Mouse (Mus musculus): ENCODE data around the gene Gpx4. TPM values are rescaled to one million over a fixed set of nuclear protein-coding genes. Genes with fewer than 3 reads are reported as not detected.

The Gpx4 gene
- polyA plus RNA-seq, 1 experiment from 2014 or later = 500 TPM

DNA sequence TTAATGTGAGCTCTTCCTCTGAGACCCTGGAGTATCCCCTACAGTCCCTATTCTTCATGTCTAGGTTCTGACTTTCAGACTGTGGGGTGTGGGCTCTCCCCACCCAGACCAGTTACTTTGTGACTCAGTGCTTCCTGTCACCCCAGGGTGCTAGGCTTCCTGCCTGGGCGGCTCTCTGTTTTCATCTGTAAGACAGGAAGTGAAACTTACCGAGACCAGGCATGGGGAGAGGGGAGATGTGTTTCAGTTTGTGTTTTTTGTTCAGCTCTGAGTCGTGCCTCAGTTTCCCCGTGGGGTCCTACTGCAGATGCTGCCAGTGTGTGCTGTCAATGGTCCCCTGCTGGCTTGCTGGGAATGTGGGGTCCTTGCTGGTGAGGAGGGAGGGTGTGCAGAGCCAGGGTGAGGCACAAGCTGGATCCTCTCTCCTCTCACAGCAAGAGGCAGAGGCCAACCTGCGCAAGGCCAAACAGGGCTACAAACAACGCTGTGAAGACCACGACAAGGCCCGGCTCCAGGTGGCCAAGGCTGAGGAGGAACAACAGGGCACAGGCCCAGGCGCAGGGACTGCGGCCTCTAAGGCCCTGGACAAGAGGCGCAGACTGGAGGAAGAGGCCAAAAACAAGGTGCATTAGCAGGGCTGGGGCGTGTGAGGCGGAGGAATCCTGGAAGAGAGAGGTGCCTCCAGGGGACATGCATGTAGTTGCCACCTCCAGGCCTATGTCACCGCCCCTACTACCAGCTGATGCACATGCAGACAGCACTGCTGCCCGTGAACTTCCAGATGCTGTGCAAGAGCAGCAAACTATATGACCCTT lies 22.5 kb upstream of the Gpx4 start:
- Histone ChIP-seq H3K4me3 (replicated peaks) (no peak overlapping the region), H3K4me2 (no peak overlapping the region), H3K27ac (peak overlapping the region; percentile 8; the same call in 1 of the 2 replicates), H3K27me3 (replicated peaks) (no peaks in the 10 kb centered on the region), H3K4me1 (peaks cover 21% of the 10 kb centered on the region; the same call in 1 of the 2 replicates), H3K9me3 (no peaks in the 10 kb centered on the region), H3K9ac (no peak overlapping the region), H3K36me3 (no peaks in the 10 kb centered on the region)
- ATAC-seq (ENCODE audit: insufficient read depth, low FRiP score, low read depth) = no peak
- WGBS = 74% methylated on average over 15 of the region's 15 CpGs

- Histone ChIP-seq H3K36me3 (no peaks in the 10 kb centered on the region), H3K4me2 (no peak overlapping the region), H3K9ac (no peak overlapping the region), H3K4me1 (peaks cover 16% of the 10 kb centered on the region; the same call in 1 of the 2 replicates), H3K4me3 (replicated peaks) (no peak overlapping the region), H3K9me3 (no peaks in the 10 kb centered on the region), H3K27me3 (replicated peaks) (no peaks in the 10 kb centered on the region), H3K27ac (no peak overlapping the region)
- no peak for ATAC-seq (ENCODE audit: insufficient read depth, low FRiP score, low read depth)
- WGBS = 60% methylated on average over 4 of the region's 4 CpGs
Observed at GRCm38 (mm10) chr10:80025044-80025347, 22.0 kb upstream of the Gpx4 start.

DNA sequence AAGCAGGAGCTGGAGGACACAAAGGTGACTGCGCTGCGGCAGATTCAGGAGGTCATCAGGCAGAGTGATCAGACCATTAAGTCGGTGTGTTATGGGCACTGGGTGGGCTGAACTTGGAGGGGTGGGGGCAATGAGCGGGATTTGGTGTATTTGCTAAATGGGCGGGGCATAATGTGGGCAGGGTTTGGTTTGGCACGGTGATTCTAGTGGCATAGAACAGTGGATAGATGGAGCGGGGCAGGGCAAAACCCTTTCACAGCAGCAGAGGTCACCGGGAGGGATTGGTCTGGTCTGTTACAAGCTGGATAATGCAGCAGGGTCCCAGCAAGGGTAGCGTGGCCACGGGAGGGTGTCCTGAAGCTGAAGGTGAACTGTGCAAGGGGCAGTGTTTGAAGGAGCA lies 21.5 kb upstream of the Gpx4 start:
- Histone ChIP-seq H3K9ac (no peak overlapping the region), H3K4me3 (replicated peaks) (no peak overlapping the region), H3K36me3 (no peaks in the 10 kb centered on the region), H3K4me2 (no peak overlapping the region), H3K4me1 (peaks cover 11% of the 10 kb centered on the region; the same call in 1 of the 2 replicates), H3K27me3 (replicated peaks) (no peaks in the 10 kb centered on the region), H3K27ac (no peak overlapping the region), H3K9me3 (no peaks in the 10 kb centered on the region)
- ATAC-seq (ENCODE audit: insufficient read depth, low FRiP score, low read depth) = no peak
- 67% methylated on average over 10 of the region's 10 CpGs for WGBS

- no peak for ATAC-seq (ENCODE audit: insufficient read depth, low FRiP score, low read depth)
- WGBS = 62% methylated on average over 12 of the region's 12 CpGs
- no peaks in the 10 kb centered on the region for H3K36me3 ChIP-seq
- H3K4me2 ChIP-seq = no peak overlapping the region
- H3K4me1 ChIP-seq = 0 out of 2 replicates have a peak, but pooled peaks cover 8% of the 10 kb centered on the region
- no peaks in the 10 kb centered on the region for H3K27me3 ChIP-seq (replicated peaks)
- no peaks in the 10 kb centered on the region for H3K9me3 ChIP-seq
- no peak overlapping the region for H3K4me3 ChIP-seq (replicated peaks)
- no peak overlapping the region for H3K9ac ChIP-seq
- H3K27ac ChIP-seq = no peak overlapping the region
Observed at GRCm38 (mm10) chr10:80025889-80026288, 21.1 kb upstream of the Gpx4 start.

DNA sequence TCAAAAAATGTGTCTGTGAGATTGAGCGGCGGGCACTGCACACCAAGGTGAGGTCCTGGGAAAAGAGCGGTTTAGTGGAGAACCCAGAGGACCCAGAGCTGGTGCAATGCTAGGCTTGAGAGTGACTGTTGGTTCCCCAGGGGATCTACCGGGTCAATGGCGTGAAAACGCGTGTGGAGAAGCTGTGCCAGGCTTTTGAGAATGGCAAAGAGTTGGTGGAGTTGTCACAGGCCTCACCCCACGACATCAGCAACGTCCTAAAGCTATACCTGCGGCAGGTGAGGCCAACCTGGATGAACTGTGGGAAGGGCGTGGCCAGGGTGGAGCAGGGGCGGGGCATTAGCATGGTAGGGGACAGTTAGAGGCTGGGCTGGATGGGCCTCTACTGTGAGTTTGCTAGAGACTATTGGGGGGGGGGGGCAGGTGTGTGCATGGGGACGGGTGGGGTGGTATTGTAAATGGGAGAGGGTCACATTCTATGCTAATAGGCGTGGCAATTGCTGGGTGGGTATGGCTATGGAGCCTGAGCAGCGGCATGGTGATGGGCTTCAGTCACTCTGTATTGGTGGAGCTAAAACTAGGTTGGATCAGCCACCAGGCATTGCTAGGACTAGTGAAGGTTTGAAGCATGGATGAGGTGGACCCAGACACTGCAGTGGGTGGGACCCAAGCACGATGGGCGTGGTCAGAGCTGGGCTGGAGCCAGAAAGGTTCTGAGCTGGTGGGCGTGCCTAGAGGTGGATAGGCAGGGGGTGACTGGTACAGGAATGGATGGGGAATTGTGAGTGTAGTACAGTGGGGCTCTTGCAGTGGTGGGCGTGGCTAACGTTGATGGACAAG lies 19.1 kb upstream of the Gpx4 start:
- Histone ChIP-seq H3K4me3 (replicated peaks) (no peak overlapping the region), H3K27me3 (replicated peaks) (no peaks in the 10 kb centered on the region), H3K36me3 (no peaks in the 10 kb centered on the region), H3K9ac (no peak overlapping the region), H3K4me1 (peaks cover 14% of the 10 kb centered on the region), H3K4me2 (no peak overlapping the region), H3K9me3 (no peaks in the 10 kb centered on the region), H3K27ac (no peak overlapping the region)
- 71% methylated on average over 20 of the region's 20 CpGs for WGBS
- 0 out of 2 replicates have a peak, but pooled peaks have one; percentile 34 for ATAC-seq (ENCODE audit: insufficient read depth, low FRiP score, low read depth)

DNA sequence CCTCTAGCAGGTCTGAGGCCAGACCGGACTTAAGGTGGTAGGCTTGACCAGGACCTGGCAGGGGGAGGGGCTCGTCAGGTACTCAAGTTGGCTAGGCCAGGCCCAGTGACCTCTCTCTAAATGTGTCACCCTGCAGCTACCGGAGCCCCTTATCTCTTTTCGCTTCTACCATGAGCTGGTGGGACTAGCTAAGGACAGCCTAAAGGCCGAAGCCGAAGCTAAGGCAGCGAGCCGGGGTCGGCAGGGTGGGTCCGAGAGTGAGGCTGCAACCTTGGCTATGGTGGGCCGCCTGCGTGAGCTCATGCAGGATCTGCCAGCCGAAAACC lies 18.5 kb upstream of the Gpx4 start:
- H3K9ac ChIP-seq = no peak overlapping the region
- WGBS = 93% methylated on average over 13 of the region's 13 CpGs

DNA sequence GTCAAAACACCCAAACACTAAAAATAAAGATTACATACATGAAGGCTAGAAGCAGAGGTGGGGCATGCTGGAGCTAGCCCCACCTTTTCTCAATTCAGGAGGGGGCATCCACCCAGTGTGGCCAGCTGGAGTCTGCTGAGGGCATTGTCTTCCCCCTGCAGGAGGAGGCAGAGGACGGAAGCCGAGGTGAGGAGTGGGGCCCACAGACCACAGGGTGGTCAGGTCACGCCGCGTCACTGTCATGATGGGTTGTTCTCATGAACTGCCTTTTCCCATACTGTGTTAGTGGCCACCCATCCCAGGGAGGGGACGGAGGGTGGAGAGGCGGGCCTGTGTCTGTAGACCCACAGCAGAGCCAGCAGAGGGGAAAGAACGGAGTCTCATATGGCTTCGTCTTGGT lies 16.8 kb upstream of the Gpx4 start:
- H3K4me2 ChIP-seq = no peak overlapping the region
- ATAC-seq (ENCODE audit: insufficient read depth, low FRiP score, low read depth) = no peak
- H3K4me3 ChIP-seq (replicated peaks) = no peak overlapping the region
- H3K27ac ChIP-seq = no peak overlapping the region
- H3K27me3 ChIP-seq (replicated peaks) = no peaks in the 10 kb centered on the region
- WGBS = 88% methylated on average over 7 of the region's 9 CpGs
- H3K36me3 ChIP-seq = peaks cover under 1% of the 10 kb centered on the region; the same call in 1 of the 2 replicates
- no peak overlapping the region for H3K9ac ChIP-seq
- H3K9me3 ChIP-seq = no peaks in the 10 kb centered on the region
- H3K4me1 ChIP-seq = peaks cover 23% of the 10 kb centered on the region

More for the DNA sequence above, 18.5 kb upstream of the Gpx4 start:
- Histone ChIP-seq H3K4me2 (no peak overlapping the region), H3K27ac (no peak overlapping the region), H3K36me3 (no peaks in the 10 kb centered on the region), H3K27me3 (replicated peaks) (no peaks in the 10 kb centered on the region), H3K4me1 (peaks cover 19% of the 10 kb centered on the region), H3K4me3 (replicated peaks) (no peak overlapping the region), H3K9me3 (no peaks in the 10 kb centered on the region)
- ATAC-seq (ENCODE audit: insufficient read depth, low FRiP score, low read depth) = no peak

- no peak for ATAC-seq (ENCODE audit: insufficient read depth, low FRiP score, low read depth)
Observed at GRCm38 (mm10) chr10:80030736-80031135, 16.2 kb upstream of the Gpx4 start.

GRCm38 (mm10) chr10:80032799-80033480 lies 14.0 kb upstream of the Gpx4 start:
- H3K4me3 ChIP-seq (replicated peaks) = no peak overlapping the region
- H3K4me2 ChIP-seq = 0 out of 2 replicates have a peak overlapping the region, but pooled peaks have one; percentile 16
- ATAC-seq (ENCODE audit: insufficient read depth, low FRiP score, low read depth) = peak; percentile 38; the same call in 1 of the 2 replicates
- H3K27ac ChIP-seq = peak overlapping the region; percentile 86
- no peaks in the 10 kb centered on the region for H3K27me3 ChIP-seq (replicated peaks)
- H3K9ac ChIP-seq = no peak overlapping the region
- 32% methylated on average over 5 of the region's 5 CpGs for WGBS
- peaks cover 25% of the 10 kb centered on the region for H3K4me1 ChIP-seq
- peaks cover 28% of the 10 kb centered on the region for H3K36me3 ChIP-seq
- no peaks in the 10 kb centered on the region for H3K9me3 ChIP-seq

More at GRCm38 (mm10) chr10:80030736-80031135, 16.2 kb upstream of the Gpx4 start:
- Histone ChIP-seq H3K36me3 (peaks cover 6% of the 10 kb centered on the region), H3K4me3 (replicated peaks) (no peak overlapping the region), H3K4me1 (peaks cover 23% of the 10 kb centered on the region), H3K4me2 (no peak overlapping the region), H3K9me3 (no peaks in the 10 kb centered on the region), H3K9ac (no peak overlapping the region), H3K27me3 (replicated peaks) (no peaks in the 10 kb centered on the region), H3K27ac (no peak overlapping the region)
- WGBS = 82% methylated on average over 17 of the region's 17 CpGs

DNA sequence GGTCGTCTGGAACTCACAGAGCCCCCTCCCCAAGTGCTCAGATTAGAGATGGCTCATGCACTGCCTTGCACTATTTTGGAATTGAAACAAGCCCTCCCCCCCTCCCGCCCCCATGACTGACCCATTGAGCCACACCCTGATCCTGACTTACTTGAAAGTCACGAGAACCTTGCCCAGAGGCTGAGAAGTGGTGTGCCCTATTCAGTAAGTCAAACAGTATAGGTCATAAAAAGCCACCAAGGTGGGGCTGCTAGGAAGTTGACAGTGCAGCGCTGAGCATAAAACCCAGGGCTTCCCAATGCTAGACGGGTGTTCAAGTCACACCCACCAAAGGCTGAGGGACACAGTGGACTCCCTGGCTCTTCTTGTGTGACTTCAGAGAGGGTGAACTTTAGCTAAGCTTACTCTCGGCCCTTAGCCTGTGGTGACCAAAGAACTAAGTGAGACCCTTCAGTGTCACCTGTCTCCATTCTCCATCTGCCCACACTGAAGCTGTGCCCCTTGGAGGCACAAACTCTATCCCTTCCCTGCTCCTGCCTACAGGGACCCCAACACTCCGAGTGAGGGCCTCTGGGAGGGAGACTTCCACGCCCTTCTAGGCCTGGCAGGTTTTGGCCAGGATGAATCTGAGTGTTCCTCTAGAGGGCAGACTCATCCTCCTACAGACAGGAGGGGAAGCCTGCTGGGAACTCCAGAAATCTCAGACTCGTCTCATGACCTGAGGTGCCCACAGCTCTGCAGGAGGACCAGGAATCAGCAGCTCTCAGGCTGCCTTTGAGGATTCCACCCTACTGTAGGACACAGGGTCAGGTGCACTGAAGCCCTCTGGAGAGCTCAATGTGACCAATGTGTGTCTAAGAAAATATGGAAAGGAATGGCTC lies 13.2 kb upstream of the Gpx4 start:
- ATAC-seq (ENCODE audit: insufficient read depth, low FRiP score, low read depth) = peak; percentile 19; the same call in 1 of the 2 replicates
- WGBS = 25% methylated on average over 9 of the region's 9 CpGs
- Histone ChIP-seq H3K36me3 (peaks cover 30% of the 10 kb centered on the region), H3K27me3 (replicated peaks) (no peaks in the 10 kb centered on the region), H3K9ac (no peak overlapping the region), H3K4me2 (no peak overlapping the region), H3K9me3 (no peaks in the 10 kb centered on the region), H3K27ac (peak overlapping the region; percentile 86), H3K4me1 (peaks cover 33% of the 10 kb centered on the region), H3K4me3 (replicated peaks) (no peak overlapping the region)

DNA sequence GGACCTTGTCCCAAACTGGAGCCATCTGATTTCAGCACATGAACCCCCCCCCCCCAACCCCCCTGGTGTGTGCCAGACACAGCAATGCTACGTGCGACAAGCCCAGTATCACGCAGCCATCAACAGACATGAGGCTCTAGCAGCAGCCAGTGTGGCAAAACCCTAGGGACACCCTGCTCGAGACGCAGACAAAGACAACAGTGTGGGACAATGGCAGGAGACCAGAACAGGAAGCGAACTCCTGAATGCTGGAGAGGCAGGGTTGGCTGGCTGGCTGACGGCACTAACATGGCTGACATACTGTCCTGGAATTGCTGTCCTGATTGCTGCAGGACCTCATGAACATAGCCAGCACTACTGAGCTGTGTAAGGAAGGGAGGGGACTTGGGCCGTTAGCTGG lies 11.8 kb upstream of the Gpx4 start:
- Histone ChIP-seq H3K9ac (no peak overlapping the region), H3K4me2 (no peak overlapping the region), H3K27me3 (replicated peaks) (no peaks in the 10 kb centered on the region), H3K9me3 (no peaks in the 10 kb centered on the region), H3K36me3 (peaks cover 30% of the 10 kb centered on the region), H3K4me1 (peaks cover 34% of the 10 kb centered on the region), H3K4me3 (replicated peaks) (no peak overlapping the region), H3K27ac (peak overlapping the region; percentile 16; the same call in 1 of the 2 replicates)
- no peak for ATAC-seq (ENCODE audit: insufficient read depth, low FRiP score, low read depth)
- 88% methylated on average over 8 of the region's 8 CpGs for WGBS
